Mouse (Mus musculus): ENCODE measurements at regions not wholly inside any gene's neighbourhood (a gene's known extent, or its start where the extent isn't known, plus 50 kb on each side); places are given as distances from the start of the nearest gene placed in this dataset.

DNA sequence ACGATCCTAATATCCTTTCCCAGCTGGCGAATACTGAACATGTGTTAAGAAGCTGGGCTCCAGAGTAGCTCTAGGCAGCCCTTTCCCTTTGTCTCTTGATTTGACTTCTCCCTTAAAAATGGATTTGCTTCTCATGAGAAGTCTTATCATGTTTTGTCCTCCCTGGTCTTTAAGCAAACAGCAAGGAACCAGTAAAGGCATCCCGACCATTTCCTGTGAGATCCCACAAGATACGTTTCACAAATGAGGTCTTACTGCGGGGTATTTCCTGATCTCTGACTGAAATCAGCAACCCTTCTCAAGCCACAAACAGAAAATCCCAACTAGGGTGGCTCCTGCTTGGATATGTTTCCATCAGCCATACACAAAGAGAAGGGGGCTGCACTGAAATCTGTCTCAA, 130.8 kb upstream of the Pde3a start:
- TF ChIP-seq CTCF (IDR thresholded peaks at IDR 0.05; ENCODE audit: low read depth, low read length): no peak
- TF ChIP-seq POLR2A (IDR thresholded peaks at IDR 0.05; ENCODE audit: borderline replicate concordance, low read depth, low read length): no peak
